Mouse (Mus musculus): ENCODE results near the gene Gucy2d.

The Gucy2d gene

DNA sequence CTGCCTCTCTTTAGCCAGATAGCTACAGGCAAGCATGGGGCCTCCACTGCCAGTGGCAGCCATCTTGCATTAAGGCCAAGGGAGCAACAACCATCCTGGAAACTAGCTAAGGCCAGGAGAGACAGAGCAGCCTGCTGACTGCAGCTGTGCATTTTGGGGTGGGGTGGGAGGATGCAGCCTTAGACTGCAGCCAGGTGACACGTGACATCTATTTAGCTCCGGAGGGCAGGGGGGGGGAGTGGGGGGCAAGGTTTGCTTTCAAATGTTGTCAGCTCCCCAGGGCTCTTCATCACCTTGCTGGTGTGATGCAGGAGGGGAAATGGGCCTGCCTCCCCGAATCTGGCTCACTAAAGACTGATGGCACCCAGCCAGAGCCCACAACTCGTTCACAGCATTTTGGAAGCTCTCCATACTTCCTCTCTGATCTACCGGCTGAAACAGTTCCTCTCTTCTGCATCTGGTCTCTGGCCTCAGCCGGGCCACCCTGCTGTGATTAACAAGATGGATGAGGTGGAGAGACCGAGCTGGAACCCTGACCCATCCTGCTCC lies 83.7 kb downstream of the Gucy2d start:
- peak; percentile 77 for DNase-seq

DNA sequence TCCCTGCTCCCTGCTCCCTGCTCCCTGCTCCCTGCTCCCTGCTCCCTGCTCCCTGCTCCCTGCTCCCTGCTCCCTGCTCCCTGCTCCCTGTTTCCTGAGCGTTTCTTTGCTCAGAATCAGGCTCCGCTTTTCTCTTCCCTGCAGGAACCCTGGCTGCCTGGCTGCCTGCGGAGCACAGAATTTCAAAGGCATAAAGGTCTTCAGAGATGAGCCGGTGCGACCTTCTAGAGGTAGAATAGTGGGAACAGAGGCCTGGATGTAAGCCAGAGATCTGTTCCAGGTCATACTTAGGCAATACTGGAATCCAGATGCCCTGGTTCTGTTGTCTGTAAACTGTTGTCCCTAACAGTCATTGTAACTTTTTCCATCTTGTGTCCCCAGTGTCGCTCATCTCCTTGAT lies 84.2 kb downstream of the Gucy2d start:
- peak; percentile 21 for DNase-seq

DNA sequence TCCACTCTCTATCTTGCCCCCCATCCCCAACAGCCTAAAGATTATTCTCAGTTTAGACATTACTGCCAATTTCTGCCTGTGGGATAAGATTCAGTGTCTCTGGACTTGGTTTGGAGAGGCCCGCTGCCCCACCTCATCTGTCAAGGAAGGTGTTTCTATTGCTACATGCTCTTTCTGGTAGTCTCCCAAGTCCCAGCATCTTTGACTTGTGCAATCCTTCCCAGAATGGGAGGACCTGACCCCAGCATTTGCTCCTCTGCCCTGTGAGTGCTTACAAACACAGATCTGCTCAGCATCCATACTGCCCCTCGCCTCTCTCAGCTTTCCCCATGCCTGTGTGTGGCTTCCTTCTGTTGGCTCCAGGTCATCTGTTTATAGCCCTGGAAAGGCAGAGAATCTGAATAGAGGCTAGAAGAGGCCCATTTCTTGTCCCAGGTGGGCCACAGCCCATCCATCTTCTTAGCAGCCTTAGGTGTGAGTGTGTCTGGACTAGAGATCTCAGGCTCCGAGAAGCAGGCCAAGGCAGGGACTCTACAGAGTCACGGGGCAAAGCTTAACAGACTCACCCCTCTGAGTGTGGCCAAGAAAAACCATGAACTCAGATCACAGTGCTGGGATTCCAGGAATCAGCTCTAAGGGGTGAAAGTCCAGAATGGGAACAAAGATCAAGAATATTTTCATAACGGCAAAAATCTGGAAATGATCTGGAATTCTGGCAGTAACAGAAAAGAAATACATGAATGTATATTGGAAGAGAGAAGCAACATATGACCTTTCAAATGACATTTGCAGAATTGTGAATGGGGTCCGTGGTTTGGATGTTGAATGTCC lies 84.9 kb downstream of the Gucy2d start:
- DNase-seq: peak; percentile 44
